Comparison of ENCODE assay signal across 8 mouse cellular contexts in genomic region chr9:106891341-106891741, GRCm38 (mm10). TPM values are rescaled to one million over a fixed set of nuclear protein-coding genes. Genes with fewer than 3 reads are reported as not detected.
DNase-seq lines count a peak whose midpoint lies in the region; ATAC-seq and TF ChIP-seq lines count a peak whose summit lies in the region.

No protein-coding gene starts in this region.

- no peak for ATAC-seq in kidney, postnatal 0 days (replicated peaks; ENCODE audit: low FRiP score, low read depth)
- no peak for ATAC-seq in hindbrain, embryonic 12.5 days (ENCODE audit: low FRiP score)
- no peak for ATAC-seq in midbrain, embryonic 14.5 days (ENCODE audit: low FRiP score, low TSS enrichment)

- H3K27ac ChIP-seq in kidney, postnatal 0 days, result peak overlapping the region; percentile 82
- peak overlapping the region; percentile 88 for H3K27ac ChIP-seq in bone marrow, adult 2 months (ENCODE audit: control insufficient read depth, insufficient read depth, low read depth, low read length, poor library complexity)
- peak overlapping the region; percentile 88 for H3K27ac ChIP-seq in hindbrain, embryonic 12.5 days
- H3K27ac ChIP-seq in midbrain, embryonic 14.5 days (replicated peaks; ENCODE audit: low read depth, low read length), result peak overlapping the region; percentile 87

- no peaks in the 10 kb centered on the region for H3K9me3 ChIP-seq in kidney, postnatal 0 days (replicated peaks; ENCODE audit: low read length)
- no peaks in the 10 kb centered on the region for H3K9me3 ChIP-seq in hindbrain, embryonic 12.5 days (replicated peaks)
- no peaks in the 10 kb centered on the region for H3K9me3 ChIP-seq in midbrain, embryonic 14.5 days (ENCODE audit: control insufficient read depth, low read length)

- TF ChIP-seq CTCF in kidney, postnatal 0 days (IDR thresholded peaks at IDR 0.05; ENCODE audit: low read depth), result no peak
- TF ChIP-seq CTCF in bone marrow, adult 2 months (IDR thresholded peaks at IDR 0.05; ENCODE audit: control insufficient read depth, insufficient read depth, low read length), result no peak

- WGBS in kidney, postnatal 0 days, result under 1% methylated on average over 17 of the region's 17 CpGs
- under 1% methylated on average over 17 of the region's 17 CpGs for WGBS in bone marrow, adult 2 months
- 1% methylated on average over 17 of the region's 17 CpGs for WGBS in hindbrain, embryonic 12.5 days
- under 1% methylated on average over 17 of the region's 17 CpGs for WGBS in midbrain, embryonic 14.5 days

- TF ChIP-seq POLR2A in bone marrow, adult 2 months (IDR thresholded peaks at IDR 0.05; ENCODE audit: borderline replicate concordance, control insufficient read depth, low read depth, low read length), result no peak

- peak overlapping the region; percentile 62 for H3K4me3 ChIP-seq in kidney, postnatal 0 days (replicated peaks; ENCODE audit: low read depth, low read length)
- H3K4me3 ChIP-seq in bone marrow, adult 2 months (replicated peaks; ENCODE audit: control insufficient read depth, low read depth, low read length), result peak overlapping the region; percentile 73
- H3K4me3 ChIP-seq in hindbrain, embryonic 12.5 days, result peak overlapping the region; percentile 95
- H3K4me3 ChIP-seq in midbrain, embryonic 14.5 days (replicated peaks; ENCODE audit: low read depth, low read length), result peak overlapping the region; percentile 87

- H3K36me3 ChIP-seq in kidney, postnatal 0 days (ENCODE audit: insufficient read depth, low read length), result peaks cover 22% of the 10 kb centered on the region; the same call in 1 of the 2 replicates
- peaks cover 26% of the 10 kb centered on the region for H3K36me3 ChIP-seq in hindbrain, embryonic 12.5 days
- H3K36me3 ChIP-seq in midbrain, embryonic 14.5 days (ENCODE audit: control insufficient read depth, insufficient read depth, low read length), result peaks cover 43% of the 10 kb centered on the region

- no peaks in the 10 kb centered on the region for H3K27me3 ChIP-seq in kidney, postnatal 0 days (ENCODE audit: insufficient read depth, low read length)
- H3K27me3 ChIP-seq in hindbrain, embryonic 12.5 days, result no peaks in the 10 kb centered on the region
- no peaks in the 10 kb centered on the region for H3K27me3 ChIP-seq in midbrain, embryonic 14.5 days (ENCODE audit: control insufficient read depth, insufficient read depth, low read length)

- peak overlapping the region; percentile 81 for H3K4me2 ChIP-seq in kidney, postnatal 0 days (ENCODE audit: low read length)
- H3K4me2 ChIP-seq in hindbrain, embryonic 12.5 days (replicated peaks), result peak overlapping the region; percentile 68
- peak overlapping the region; percentile 64 for H3K4me2 ChIP-seq in midbrain, embryonic 14.5 days (ENCODE audit: low read length)

- H3K9ac ChIP-seq in kidney, postnatal 0 days (ENCODE audit: low read depth, low read length), result peak overlapping the region; percentile 76
- H3K9ac ChIP-seq in hindbrain, embryonic 12.5 days, result peak overlapping the region; percentile 92
- peak overlapping the region; percentile 87 for H3K9ac ChIP-seq in midbrain, embryonic 14.5 days (replicated peaks; ENCODE audit: low read length)

- H3K4me1 ChIP-seq in kidney, postnatal 0 days (replicated peaks; ENCODE audit: insufficient read depth, low read length), result peaks cover 13% of the 10 kb centered on the region
- 0 out of 2 replicates have a peak, but pooled peaks cover 2% of the 10 kb centered on the region for H3K4me1 ChIP-seq in bone marrow, adult 2 months (ENCODE audit: control insufficient read depth, insufficient read depth, low read length)
- H3K4me1 ChIP-seq in hindbrain, embryonic 12.5 days, result peaks cover 43% of the 10 kb centered on the region
- H3K4me1 ChIP-seq in midbrain, embryonic 14.5 days (ENCODE audit: control insufficient read depth, insufficient read depth, low read length), result peaks cover 22% of the 10 kb centered on the region

- DNase-seq in kidney, postnatal 0 days (ENCODE audit: low spot score), result peak; percentile 9
- DNase-seq in kidney, adult 11 months, result no peak
- DNase-seq in midbrain, embryonic 14.5 days, result peak; percentile 31
- DNase-seq in frontal cortex, postnatal 25 days (ENCODE audit: low spot score in 2 of 2), result no peak
- no peak for DNase-seq in frontal cortex, adult 2 months (ENCODE audit: extremely low spot score in 1 of 2, low spot score in 1 of 2)
- no peak for DNase-seq in cerebellum, postnatal 36 days

RNA-seq across cellular contexts. Expression of gene Manf, which starts 0.4 kb away (rescaled TPM):
- polyA plus RNA-seq in kidney, postnatal 0 days (2015; fragmentation: Nextera tagmentation; extraction: Ambion mirVana), result 240 and 245 TPM in 2 replicates
- 79.1 and 100 TPM in 2 replicates for polyA plus RNA-seq in bone marrow, adult 2 months (2011; ENCODE audit: insufficient read depth, insufficient read length, low replicate concordance, missing spikeins)
- polyA plus RNA-seq in hindbrain, embryonic 12.5 days (2016; fragmentation: Nextera tagmentation; extraction: Ambion mirVana), result 224 and 229 TPM in 2 replicates
- polyA plus RNA-seq in midbrain, embryonic 14.5 days (2014; fragmentation: Nextera tagmentation; extraction: Ambion mirVana), result 162 TPM in 2 replicates
- polyA plus RNA-seq in frontal cortex, adult 2 months (2012; rRNA removed), result 69.3 and 75.8 TPM in 2 replicates

RNA-seq across cellular contexts. Expression of gene Rbm15b, which starts 4.1 kb away (rescaled TPM):
- 6.7 and 8.4 TPM in 2 replicates for polyA plus RNA-seq in kidney, postnatal 0 days (2015; fragmentation: Nextera tagmentation; extraction: Ambion mirVana)
- 7.3 and 11.5 TPM in 2 replicates for polyA plus RNA-seq in bone marrow, adult 2 months (2011; ENCODE audit: insufficient read depth, insufficient read length, low replicate concordance, missing spikeins)
- polyA plus RNA-seq in hindbrain, embryonic 12.5 days (2016; fragmentation: Nextera tagmentation; extraction: Ambion mirVana), result 30.1 and 33.0 TPM in 2 replicates
- polyA plus RNA-seq in midbrain, embryonic 14.5 days (2014; fragmentation: Nextera tagmentation; extraction: Ambion mirVana), result 28.7 and 30.1 TPM in 2 replicates
- polyA plus RNA-seq in frontal cortex, adult 2 months (2012; rRNA removed), result 16.7 and 17.8 TPM in 2 replicates

Comparison
In these comparisons a context has a peak if more than half of its experiments do, and no peak if none do; other contexts are left out.
1. DNase-seq: peak in kidney, postnatal 0 days (single experiment) and midbrain, embryonic 14.5 days (single experiment); none in kidney, adult 11 months (single experiment), frontal cortex, postnatal 25 days (0 of 2), frontal cortex, adult 2 months (0 of 2) and cerebellum, postnatal 36 days (0 of 2).
2. Peak in every context shown above with its lines, with median percentiles within 50 percentile points of each other: H3K27ac ChIP-seq, H3K4me2 ChIP-seq, H3K4me3 ChIP-seq and H3K9ac ChIP-seq.